Mouse (Mus musculus) liver, embryonic 14.5 days (tissue): ENCODE measurements at regions not wholly inside any gene's neighbourhood (a gene's known extent, or its start where the extent isn't known, plus 50 kb on each side); places are given as distances from the start of the nearest gene placed in this dataset.

ENCODE experiments used
- CTCF ChIP-seq: IDR thresholded peaks from 2 replicates; pipeline ENCODE4 v1.5.1; 2016; ENCODE audit warnings: antibody characterized with exemption, low read depth, control low read depth
- EP300 ChIP-seq: IDR thresholded peaks from 2 replicates; pipeline ENCODE4 v1.6.1; 2016; ENCODE audit warnings: antibody characterized with exemption, low read depth

GRCm38 (mm10) chr6:144864026-144864425, 82.2 kb upstream of the Sox5 start:
- no peak for TF ChIP-seq CTCF
- no peak for TF ChIP-seq EP300
